Mouse (Mus musculus): Measurements from ENCODE around the gene Polk.

Gene Polk

DNA sequence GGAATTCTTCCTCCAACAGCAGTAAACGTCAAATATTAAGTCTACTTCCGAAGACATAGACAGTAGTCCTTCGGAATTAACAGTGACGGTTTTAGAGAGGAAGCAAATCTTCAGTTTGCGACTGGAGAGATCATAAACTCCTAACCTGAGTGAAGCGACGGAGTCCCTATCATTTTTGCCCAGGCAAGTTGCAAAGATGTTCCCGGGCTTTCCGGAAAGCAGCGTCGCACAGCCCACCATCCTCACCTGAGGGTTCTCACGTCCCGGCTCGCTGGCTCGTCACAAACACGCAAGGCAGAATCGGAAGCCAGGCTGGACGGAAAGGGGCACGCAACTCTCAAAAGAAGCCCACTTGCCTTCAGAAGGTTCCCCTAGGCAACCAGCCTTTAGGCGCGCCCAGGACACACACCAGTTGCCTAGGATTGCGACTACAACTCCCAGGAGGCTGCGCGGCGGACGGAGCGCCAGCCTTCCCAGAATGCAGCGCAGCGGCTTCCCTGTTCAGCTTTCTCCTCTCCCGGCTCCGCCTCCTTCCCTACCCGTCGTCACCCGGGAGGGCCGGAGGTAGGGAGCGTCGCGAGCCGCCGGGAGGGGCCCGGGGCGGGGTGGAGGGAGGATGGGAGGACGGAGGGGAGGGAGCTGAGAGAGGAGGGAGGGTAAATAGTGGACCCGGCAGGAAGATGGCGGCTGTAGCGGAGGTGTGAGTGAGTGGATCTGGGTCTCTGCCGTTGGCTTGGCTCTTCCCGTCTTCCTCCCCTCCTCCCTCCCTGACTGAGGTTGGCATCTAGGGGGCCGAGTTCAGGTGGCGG, at the start of gene Polk, which contains the start of gene Col4a3bp:
Polk (minus strand) TSS at position 499 of the 809 bp plus-strand sequence.
Col4a3bp (plus strand) TSS at position 538 of the 809 bp plus-strand sequence.
- peak; percentile 98 to 99 for DNase-seq (ENCODE audit: inconsistent age in 2 of 2, low spot score in 1 of 2)

DNA sequence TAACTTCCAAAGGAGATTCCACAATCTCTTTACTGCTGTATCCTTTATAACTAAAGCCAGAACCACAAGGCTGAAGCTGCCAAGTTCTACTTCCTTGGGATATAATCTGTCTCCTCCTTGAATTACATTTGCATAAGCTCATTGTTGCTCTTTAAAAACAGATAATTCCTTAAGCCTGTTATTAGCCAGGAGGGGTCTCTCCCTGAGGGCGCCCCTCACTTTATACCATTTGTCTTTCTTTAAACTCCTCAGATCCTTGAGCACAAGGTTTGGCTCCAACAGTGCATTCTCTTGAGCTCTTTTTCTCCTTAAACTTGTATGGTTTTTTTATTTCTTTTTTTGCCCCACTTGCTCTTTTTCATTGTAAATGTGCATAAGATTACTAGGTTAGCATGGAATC, 46.3 kb upstream of the Polk start:
- DNase-seq (ENCODE audit: inconsistent age in 2 of 2, low spot score in 1 of 2), result no peak

DNA sequence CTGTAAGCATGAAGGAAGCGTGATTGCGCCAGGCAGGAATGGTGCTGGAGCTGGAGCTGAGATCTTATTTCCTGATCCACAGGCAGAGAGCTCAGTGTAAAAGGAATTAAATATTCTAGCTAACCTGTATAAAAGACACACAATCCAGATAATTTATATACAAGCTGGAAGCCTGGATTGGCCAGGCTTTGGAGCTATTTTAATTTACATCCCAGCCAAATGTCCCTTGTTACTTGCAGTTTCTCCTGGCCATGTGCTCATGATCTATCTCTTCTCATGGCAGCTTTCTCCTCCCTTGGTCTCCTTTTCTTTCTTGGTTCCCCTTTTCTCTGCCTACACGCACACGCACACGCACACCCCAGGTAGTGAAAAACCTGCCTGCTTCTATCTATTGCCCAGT, 44.2 kb upstream of the Polk start:
- no peak for DNase-seq (ENCODE audit: inconsistent age in 2 of 2, low spot score in 1 of 2)

DNA sequence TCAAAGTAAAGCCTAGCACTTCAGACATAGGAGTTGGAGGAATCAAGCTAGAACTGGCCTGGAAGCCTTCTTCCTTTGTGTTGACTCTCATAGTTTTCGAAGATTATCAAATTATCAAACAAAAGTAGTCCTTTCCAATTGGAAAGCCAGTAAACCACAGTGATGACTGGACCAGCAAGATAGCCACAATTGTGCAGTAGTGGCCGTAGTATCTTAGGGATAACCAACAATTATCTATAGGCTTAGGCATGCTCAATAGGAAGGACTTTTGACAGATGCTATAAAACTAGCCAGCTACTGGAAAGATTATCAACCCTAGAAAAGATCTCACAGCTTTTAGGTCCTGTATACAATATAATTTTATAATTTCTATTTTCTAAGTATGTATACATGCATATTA, 41.8 kb upstream of the Polk start:
- no peak for DNase-seq (ENCODE audit: inconsistent age in 2 of 2, low spot score in 1 of 2)

DNA sequence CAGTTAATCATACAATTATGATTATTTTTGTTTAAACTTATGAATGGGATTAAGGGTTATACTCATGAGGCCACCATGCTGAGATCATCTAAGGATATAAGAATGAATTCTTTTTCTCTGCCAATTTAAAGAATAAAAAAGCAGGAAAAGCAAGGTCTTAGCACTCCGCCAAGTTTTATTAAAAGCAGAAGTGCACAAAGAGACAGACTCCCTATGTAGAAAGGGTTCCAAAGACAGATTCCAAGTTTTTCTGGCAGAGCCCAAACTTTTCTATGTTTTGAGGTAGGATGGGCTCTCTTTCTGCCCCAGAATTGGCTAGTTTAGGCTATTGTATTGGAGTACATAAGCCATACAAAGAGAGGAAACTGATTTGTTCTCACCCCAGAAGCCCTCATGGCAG, 37.6 kb upstream of the Polk start:
- DNase-seq (ENCODE audit: inconsistent age in 2 of 2, low spot score in 1 of 2), result no peak

DNA sequence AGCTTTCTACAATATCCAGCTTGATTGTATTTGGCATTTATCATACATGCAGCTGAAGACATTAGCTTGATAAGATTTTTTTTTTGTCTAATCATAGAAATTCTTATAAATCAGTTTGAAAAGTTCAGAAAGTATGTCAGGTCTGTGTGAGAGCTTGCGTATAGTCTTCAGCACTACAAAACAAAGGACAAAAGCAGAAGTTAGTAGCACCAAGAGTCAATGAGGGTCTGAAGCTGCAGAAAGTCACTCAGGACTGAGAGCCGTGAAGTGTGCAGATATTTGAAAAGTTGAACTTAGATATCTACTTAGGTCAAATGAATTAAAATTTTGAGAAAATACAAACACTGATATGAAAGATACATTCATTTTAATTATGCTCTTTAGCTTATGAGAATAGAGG, 36.7 kb upstream of the Polk start:
- DNase-seq (ENCODE audit: inconsistent age in 2 of 2, low spot score in 1 of 2), result no peak

DNA sequence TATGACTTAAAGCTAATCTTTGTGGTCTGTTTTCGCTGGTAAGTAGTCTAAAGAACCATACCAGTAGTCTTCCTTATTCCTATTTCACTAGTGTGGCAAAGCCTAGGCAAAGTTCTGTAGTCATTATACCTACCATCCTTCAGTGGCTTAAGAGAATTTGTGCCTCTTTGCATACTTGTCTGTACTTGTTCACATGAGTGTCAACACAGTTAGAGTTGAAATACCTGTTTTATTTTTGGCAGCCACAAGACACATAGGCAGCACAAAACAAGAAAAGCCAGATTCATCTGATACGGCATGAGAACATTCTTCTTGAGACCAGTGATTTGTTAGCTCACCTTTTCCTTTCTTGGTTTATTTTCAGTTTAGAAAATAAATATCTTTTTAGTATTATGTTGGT, 31.8 kb upstream of the Polk start:
- no peak for DNase-seq (ENCODE audit: inconsistent age in 2 of 2, low spot score in 1 of 2)

DNA sequence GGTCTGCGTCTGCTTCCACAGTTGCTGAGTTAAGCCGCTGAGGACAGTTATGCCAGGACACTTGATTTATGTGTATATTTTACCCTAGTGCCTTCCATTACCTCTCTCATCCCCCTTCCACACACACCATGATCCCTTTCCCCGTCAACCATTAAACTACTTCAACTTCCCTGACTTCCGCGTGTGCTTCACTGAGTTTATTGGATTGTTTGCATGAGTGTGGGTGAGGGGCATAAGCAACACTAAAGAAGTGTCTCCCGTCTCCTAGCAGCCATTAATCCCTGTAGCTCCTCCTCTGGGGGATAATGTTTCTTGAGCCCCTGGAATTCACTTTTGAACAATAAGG, 28.6 kb upstream of the Polk start:
- no peak for DNase-seq (ENCODE audit: inconsistent age in 2 of 2, low spot score in 1 of 2)

DNA sequence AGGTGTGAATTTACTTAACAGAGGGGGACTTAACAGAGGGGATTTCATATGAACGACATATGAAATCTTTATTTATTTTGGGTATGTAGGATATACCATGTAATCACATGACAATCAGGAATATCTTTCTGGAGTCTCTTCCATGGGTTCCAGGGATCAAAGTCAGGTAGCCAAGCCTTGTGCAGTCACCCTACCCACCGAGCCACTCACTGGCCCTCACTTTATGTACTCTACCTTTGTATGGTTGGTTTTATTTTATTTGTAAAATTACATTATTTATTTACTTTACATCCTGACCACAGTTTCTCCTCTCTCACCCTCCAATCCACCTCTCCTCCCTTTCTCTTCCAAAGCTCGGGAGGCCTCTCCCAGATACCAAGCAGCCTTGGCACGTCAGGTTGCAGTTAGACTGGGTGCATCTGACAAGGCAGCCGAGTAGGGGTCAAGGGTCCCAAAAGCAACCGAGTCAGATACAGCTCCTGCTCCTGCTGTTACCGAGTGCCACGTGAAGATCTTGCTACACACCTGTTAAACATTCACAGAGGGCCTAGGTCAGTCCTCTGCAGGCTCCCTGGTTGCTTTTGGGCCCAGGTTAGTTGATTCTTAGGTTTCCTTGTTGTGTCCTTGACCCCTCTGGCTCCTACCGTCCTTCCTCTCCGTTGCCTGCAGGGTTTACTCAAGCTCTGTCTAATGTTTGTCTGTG, 28.1 kb upstream of the Polk start:
- peak; percentile 14 to 69 for DNase-seq (ENCODE audit: inconsistent age in 2 of 2, low spot score in 1 of 2)

DNA sequence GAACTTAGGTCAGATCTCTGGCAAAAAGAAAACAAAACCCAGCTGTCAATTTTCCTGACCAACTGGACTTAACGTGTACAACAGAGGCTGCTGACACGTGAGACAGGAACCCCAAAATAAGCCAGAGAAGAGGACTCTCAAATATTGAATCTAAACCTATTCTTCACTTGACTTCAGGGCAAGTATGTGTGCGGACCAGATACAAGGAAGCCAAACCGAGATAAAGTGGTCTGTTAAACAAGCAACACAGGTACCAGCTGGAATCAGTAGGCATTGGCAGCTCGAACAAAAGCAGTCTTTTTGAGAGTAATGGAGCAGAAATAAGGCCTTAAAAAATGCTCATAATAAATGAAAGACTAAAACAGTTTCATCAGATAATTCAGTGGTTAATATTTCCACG, 25.6 kb upstream of the Polk start:
- no peak for DNase-seq (ENCODE audit: inconsistent age in 2 of 2, low spot score in 1 of 2)

DNA sequence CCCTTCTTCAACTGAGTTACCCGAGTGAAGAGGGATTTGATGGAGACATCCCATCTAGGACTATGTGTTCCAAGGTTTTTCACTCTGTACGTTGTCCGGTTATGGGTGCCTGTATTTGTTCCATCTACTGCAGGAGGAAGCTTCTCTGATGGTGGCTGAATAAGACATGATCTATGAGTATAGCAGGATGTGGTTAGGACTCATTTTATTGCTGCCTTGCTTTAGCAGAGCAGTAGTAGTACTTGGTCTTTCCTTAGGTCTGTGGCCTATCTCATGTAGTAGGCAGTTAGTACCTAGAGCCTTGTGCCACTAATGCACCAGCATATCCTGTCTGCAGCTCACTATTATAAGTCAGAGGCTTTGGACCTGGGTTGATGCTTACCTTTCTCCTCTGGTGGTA, 12.7 kb upstream of the Polk start:
- no peak for DNase-seq (ENCODE audit: inconsistent age in 2 of 2, low spot score in 1 of 2)

DNA sequence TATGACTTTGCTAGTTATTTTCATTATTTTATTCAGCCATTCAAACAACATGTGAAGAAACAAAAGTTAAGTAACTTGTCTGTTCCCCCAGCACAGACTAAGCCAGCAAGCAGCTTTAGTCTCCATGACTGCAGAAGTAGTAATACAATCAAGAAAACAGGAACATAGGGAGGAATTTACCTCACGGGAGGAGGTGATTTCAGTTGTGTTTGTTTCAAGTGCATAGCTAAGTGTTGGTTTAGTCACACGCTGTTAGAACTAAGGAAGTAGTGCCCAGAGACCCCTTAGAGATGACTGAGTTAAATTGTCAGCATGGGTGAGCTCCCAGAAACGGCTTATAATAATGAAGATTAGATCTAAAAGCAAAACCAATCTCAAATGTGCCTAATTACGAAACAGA, 5.6 kb upstream of the Polk start:
- DNase-seq (ENCODE audit: inconsistent age in 2 of 2, low spot score in 1 of 2), result no peak

DNA sequence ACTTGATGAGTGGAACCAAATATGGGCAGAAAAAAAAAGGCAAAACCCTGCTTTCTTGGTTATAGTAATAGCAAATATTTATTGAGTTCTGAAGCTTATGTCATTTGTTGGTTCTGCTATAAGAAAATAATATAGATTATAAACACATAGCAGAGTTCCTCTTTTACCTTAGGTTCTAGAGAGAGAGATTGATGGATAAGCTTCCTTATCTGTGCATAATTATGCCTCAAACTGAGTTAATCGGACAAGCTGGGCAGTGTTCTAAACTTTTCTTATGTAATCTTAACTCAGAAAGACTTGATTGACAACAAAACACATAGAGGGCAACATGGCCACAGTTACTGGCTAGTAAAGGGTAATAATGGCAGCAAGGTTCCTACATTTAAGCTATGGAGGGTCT, 4.9 kb upstream of the Polk start:
- DNase-seq (ENCODE audit: inconsistent age in 2 of 2, low spot score in 1 of 2), result peak in 1 of 2 experiments; percentile 41

DNA sequence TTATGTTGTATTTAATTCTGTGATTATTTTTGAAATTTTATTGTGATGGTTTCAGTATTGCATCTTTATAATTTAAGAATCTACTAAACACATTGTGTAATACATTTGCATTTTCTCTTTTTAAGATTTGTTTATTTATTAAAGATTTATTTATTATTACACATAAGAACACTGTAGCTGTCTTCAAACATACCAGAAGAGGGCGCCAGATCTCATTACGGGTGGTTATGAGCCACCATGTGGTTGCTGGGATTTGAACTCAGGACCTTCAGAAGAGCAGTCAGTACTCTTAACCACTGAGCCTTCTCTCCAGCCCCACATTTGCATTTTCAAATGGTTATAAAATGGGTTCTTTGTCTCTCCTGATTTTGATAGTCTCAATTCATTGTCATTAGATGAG, 2.1 kb upstream of the Polk start:
- no peak for DNase-seq (ENCODE audit: inconsistent age in 2 of 2, low spot score in 1 of 2)

DNA sequence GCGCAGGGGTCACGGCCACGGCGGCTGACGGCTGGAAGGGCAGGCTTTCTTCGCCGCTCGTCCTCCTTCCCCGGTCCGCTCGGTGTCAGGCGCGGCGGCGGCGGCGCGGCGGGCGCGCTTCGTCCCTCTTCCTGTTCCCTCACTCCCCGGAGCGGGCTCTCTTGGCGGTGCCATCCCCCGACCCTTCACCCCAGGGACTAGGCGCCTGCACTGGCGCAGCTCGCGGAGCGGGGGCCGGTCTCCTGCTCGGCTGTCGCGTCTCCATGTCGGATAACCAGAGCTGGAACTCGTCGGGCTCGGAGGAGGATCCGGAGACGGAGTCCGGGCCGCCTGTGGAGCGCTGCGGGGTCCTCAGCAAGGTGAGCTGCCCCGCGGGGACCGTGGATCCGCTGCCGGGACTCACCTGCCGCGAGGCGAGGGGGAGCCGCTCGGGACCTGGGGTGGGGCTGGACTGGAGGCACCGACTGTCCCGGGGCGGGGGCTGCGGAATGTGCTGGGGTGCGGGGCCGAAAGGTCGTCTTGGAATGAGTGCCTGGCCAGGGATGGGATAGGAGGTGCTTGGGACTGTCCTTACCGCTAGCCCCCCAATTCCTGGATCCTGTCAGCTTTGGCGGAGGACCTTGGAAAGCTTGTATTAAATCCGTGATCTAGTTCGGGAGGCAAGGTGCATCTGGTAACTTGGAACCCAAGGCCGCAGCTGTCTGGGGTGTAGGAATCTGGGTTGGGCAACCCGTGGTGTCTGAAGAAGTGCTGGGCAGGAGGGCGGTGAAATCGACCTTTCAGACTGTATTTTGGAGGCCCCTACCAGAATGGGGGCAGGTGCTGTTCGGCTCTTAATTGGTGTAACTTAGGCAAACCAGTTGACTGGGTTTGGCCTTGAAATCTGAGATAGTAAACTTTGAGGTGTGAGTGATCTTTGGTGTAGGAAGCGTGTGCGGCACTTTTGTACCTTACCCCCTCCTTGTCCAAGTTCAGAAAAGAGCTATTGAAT, 817 bp upstream of the Polk start:
- peak in 1 of 2 experiments; percentile 91 for DNase-seq (ENCODE audit: inconsistent age in 2 of 2, low spot score in 1 of 2)

DNA sequence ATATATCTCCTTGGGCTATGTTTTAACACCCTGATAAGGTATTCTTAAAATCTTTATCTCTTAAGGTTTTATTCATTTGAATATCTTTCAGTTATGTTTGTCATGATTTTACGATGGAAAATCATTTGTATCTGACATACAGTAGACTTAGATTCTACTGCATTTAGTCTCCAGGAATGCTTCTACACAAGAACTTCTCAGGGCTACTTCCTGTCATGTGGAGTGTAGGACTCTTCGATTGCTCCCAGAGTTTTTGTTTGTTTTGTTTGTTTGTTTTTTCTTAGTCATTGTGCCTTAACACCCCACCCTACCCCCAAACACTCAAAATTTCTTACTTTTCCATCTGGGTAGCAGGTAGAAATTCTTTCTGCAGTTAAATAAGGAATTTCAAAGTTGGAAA, 998 bp downstream of the Polk start:
- no peak for DNase-seq (ENCODE audit: inconsistent age in 2 of 2, low spot score in 1 of 2)

DNA sequence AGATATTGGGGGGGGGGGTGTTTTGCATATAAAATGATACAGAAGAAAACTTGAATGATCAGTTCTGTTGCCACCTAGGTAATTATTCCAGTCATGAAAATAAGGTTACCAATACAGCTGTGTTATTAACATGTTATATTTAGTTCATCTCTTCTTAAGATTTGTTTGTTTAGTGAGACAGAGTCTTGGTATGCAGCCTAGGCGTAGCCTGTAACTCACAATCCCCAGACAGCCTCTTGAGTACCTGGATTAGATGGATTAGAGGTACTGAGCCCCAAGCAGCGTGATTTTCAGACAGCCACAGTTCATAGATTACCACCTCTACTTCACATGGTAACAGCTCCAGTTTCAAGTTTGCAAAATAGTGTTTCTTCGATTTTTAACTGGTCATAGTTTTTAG, 4.3 kb downstream of the Polk start:
- DNase-seq (ENCODE audit: inconsistent age in 2 of 2, low spot score in 1 of 2), result no peak

DNA sequence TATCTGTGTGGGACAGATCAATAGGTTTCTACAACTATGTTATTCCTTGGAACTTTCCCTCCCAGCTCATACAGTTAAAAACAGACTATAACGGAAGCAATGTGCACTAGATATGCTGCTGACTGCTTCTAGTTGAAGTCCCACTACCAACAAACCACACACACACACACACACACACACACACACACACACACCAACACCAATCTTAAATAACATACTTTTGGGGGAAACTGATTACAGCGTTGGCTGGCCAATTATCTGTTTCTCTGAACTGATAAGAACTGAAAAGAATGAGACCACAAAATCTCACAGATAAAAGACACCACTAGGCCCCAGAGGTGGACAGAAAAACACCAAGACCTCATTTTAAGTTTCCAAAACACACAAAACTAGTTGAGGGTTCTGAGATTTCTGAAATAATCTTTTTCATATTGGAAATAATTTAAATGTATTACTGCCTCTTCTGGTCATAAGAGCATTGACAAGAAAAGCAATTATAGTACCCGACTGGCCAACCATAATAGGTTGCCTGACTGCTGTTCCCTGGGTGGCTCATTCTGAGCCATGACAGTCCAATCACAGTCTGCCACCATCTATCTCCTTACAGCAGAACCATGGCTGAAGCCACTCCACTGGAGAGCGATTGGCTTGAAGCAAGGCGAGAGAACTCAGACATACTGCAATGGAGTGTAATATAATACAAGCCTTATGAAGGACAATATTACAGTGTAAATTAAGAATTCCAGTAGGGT, 5.4 kb downstream of the Polk start:
- no peak for DNase-seq (ENCODE audit: inconsistent age in 2 of 2, low spot score in 1 of 2)

DNA sequence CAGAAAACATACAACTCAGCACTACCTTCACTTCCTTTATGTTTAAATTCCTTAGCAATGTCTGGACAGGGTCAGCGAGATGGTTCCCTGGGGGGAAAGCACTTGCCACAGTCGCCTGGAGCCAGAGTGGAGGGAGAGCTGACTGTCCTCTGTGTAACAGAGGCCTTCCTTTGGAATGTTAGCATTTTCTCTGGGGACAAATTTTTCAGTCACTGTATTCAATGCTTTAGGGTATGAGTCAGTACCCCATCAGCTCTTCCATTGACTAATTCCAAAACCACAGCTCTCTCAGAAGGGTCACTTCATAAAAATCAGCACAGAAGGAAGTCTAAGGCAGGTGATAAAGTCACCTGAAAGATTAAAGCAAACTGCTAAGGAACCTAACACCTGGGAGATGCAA, 8.6 kb downstream of the Polk start:
- DNase-seq (ENCODE audit: inconsistent age in 2 of 2, low spot score in 1 of 2), result peak in 1 of 2 experiments; percentile 54

DNA sequence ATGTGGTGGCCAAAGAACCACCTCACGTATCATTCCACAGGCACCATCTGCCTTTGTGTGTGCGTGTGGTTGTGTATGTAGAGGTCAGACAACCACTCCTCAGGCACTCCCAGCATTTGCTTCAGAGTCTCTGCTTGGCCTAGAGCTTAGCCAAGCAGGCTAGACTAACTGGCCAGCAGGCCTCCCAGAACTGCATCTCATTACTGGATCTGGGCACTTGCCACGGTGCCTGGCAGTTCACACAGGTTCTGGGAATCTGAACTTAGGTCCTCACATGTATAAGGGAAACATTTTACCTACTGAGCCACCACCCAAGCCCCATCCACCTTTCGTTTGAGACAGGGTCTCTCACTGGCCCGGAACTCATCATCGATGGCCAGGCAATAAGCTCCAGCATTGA, 10.2 kb downstream of the Polk start:
- DNase-seq (ENCODE audit: inconsistent age in 2 of 2, low spot score in 1 of 2), result no peak

DNA sequence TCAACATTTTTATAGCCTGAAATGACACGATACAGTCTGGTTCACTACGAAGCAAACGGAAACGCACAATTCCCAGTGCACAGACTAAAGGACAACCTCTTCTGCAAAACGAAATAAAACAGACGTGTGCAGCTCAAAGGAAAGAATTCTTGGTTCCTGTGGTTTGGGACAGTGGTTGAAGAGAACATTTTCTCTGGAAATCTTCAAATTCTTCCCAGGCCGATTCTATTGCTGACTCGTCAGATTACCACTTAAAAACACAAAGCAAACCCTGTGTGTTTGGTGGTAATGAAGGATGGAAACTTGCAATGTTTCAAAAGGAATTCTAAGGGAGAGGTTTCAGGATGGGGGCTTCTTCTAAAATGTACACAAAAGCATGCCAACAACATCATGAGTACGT, 12.3 kb downstream of the Polk start:
- DNase-seq (ENCODE audit: inconsistent age in 2 of 2, low spot score in 1 of 2), result no peak
